Mouse (Mus musculus) forebrain, embryonic 15.5 days (tissue): ENCODE measurements at regions not wholly inside any gene's neighbourhood (a gene's known extent, or its start where the extent isn't known, plus 50 kb on each side); places are given as distances from the start of the nearest gene placed in this dataset.

ENCODE experiments used
- ATAC-seq: fragments of 200-750 bp; cut with Nextera tagmentation; replicated peaks from 2 replicates; pipeline ENCODE4 v1.8.0; 2017; ENCODE audit warnings: mild to moderate bottlenecking, moderate TSS enrichment, moderate library complexity
- H3K27ac ChIP-seq: fragments of 300-500 bp; sonication (generic); replicated peaks from 2 replicates; pipeline ENCODE4 v1.5.1; 2015; ENCODE audit warnings: mild to moderate bottlenecking, inconsistent platforms
- H3K27me3 ChIP-seq: fragments of 300-500 bp; sonication (generic); 2 replicates; pipeline ENCODE4 v1.6.1; 2015; ENCODE audit warnings: inconsistent platforms
- H3K36me3 ChIP-seq: fragments of 300-500 bp; sonication (generic); 2 replicates; pipeline ENCODE4 v1.6.1; 2015; ENCODE audit warnings: mild to moderate bottlenecking, inconsistent platforms
- H3K4me1 ChIP-seq: fragments of 300-500 bp; sonication (generic); 2 replicates; pipeline ENCODE4 v1.6.1; 2015; ENCODE audit warnings: inconsistent platforms
- H3K4me2 ChIP-seq: fragments of 300-500 bp; sonication (generic); replicated peaks from 2 replicates; pipeline ENCODE4 v1.6.1; 2015; ENCODE audit warnings: mild to moderate bottlenecking, inconsistent platforms
- H3K4me3 ChIP-seq: fragments of 300-500 bp; sonication (generic); 2 replicates; pipeline ENCODE4 v1.5.1; 2015; ENCODE audit warnings: mild to moderate bottlenecking, inconsistent platforms
- H3K9ac ChIP-seq: fragments of 300-500 bp; sonication (generic); replicated peaks from 2 replicates; pipeline ENCODE4 v1.6.1; 2015; ENCODE audit warnings: mild to moderate bottlenecking, inconsistent platforms
- H3K9me3 ChIP-seq: fragments of 300-500 bp; sonication (generic); 2 replicates; pipeline ENCODE4 v1.6.1; 2016; ENCODE audit warnings: inconsistent platforms
- WGBS: fragments of 180-500 bp; shearing (Covaris S2); methylation state at CpG from one replicate; pipeline ENCODE4 v1.1.7; 2015; ENCODE audit warnings: mixed read lengths; 5-methylcytosine and 5-hydroxymethylcytosine counted together

- whole genome bisulfite sequencing = 13% methylated on average over 9 of the region's 9 CpGs
- ATAC-seq = peak; percentile 54
Measured at GRCm38 (mm10) chr6:71012436-71012822, 56.1 kb downstream of the Foxi3 start.

GRCm38 (mm10) chr6:71012823-71013461, 56.6 kb downstream of the Foxi3 start:
- WGBS = 0% methylated on average over 38 of the region's 38 CpGs

More at GRCm38 (mm10) chr6:71012436-71012822, 56.1 kb downstream of the Foxi3 start:
- Histone ChIP-seq H3K9me3 (no peaks in the 10 kb centered on the region), H3K4me1 (peaks cover 2% of the 10 kb centered on the region; the same call in 1 of the 2 replicates), H3K4me3 (peak overlapping the region; percentile 64), H3K9ac (peak overlapping the region; percentile 78), H3K27ac (no peak overlapping the region; the same call in 1 of the 2 replicates), H3K27me3 (no peaks in the 10 kb centered on the region), H3K4me2 (peak overlapping the region; percentile 89), H3K36me3 (no peaks in the 10 kb centered on the region)

GRCm38 (mm10) chr6:71016388-71016787, 60.1 kb downstream of the Foxi3 start:
- no peak overlapping the region for H3K27ac ChIP-seq
- no peaks in the 10 kb centered on the region for H3K9me3 ChIP-seq
- WGBS = 3% methylated on average over 1 of the region's 1 CpGs
- no peak overlapping the region for H3K4me2 ChIP-seq
- no peaks in the 10 kb centered on the region for H3K27me3 ChIP-seq
- peaks cover 2% of the 10 kb centered on the region; the same call in 1 of the 2 replicates for H3K4me1 ChIP-seq
- no peak for ATAC-seq
- no peaks in the 10 kb centered on the region for H3K36me3 ChIP-seq
- no peak overlapping the region for H3K9ac ChIP-seq
- H3K4me3 ChIP-seq = no peak overlapping the region

More at GRCm38 (mm10) chr6:71012823-71013461, 56.6 kb downstream of the Foxi3 start:
- no peaks in the 10 kb centered on the region for H3K36me3 ChIP-seq
- no peaks in the 10 kb centered on the region for H3K27me3 ChIP-seq
- H3K4me3 ChIP-seq = peak overlapping the region; percentile 64
- peak overlapping the region; percentile 74 for H3K27ac ChIP-seq
- H3K4me2 ChIP-seq = peak overlapping the region; percentile 89
- H3K9me3 ChIP-seq = no peaks in the 10 kb centered on the region
- H3K4me1 ChIP-seq = peaks cover 2% of the 10 kb centered on the region; the same call in 1 of the 2 replicates
- peak; percentile 97 for ATAC-seq
- peak overlapping the region; percentile 78 for H3K9ac ChIP-seq

GRCm38 (mm10) chr6:71021353-71021752, 65.0 kb downstream of the Foxi3 start:
- H3K9ac ChIP-seq = no peak overlapping the region

GRCm38 (mm10) chr6:71025472-71025871, 69.1 kb downstream of the Foxi3 start:
- Histone ChIP-seq H3K4me1 (no peaks in the 10 kb centered on the region), H3K4me2 (no peak overlapping the region), H3K9me3 (no peaks in the 10 kb centered on the region), H3K36me3 (no peaks in the 10 kb centered on the region), H3K9ac (no peak overlapping the region), H3K27ac (no peak overlapping the region), H3K4me3 (no peak overlapping the region), H3K27me3 (no peaks in the 10 kb centered on the region)
- ATAC-seq = no peak
- 86% methylated on average over 4 of the region's 4 CpGs for WGBS

More at GRCm38 (mm10) chr6:71021353-71021752, 65.0 kb downstream of the Foxi3 start:
- no peaks in the 10 kb centered on the region for H3K4me1 ChIP-seq
- H3K4me2 ChIP-seq = no peak overlapping the region
- WGBS = 17% methylated on average over 9 of the region's 9 CpGs
- no peaks in the 10 kb centered on the region for H3K36me3 ChIP-seq
- no peak overlapping the region for H3K4me3 ChIP-seq
- H3K9me3 ChIP-seq = no peaks in the 10 kb centered on the region
- H3K27ac ChIP-seq = no peak overlapping the region
- ATAC-seq = no peak
- H3K27me3 ChIP-seq = no peaks in the 10 kb centered on the region

GRCm38 (mm10) chr6:71029663-71030062, 73.3 kb downstream of the Foxi3 start:
- no peak overlapping the region for H3K9ac ChIP-seq
- no peaks in the 10 kb centered on the region for H3K27me3 ChIP-seq
- no peak overlapping the region for H3K4me3 ChIP-seq
- 84% methylated on average over 6 of the region's 6 CpGs for WGBS
- H3K9me3 ChIP-seq = no peaks in the 10 kb centered on the region
- no peaks in the 10 kb centered on the region for H3K4me1 ChIP-seq
- no peaks in the 10 kb centered on the region for H3K36me3 ChIP-seq
- H3K4me2 ChIP-seq = no peak overlapping the region
- no peak overlapping the region for H3K27ac ChIP-seq
- no peak for ATAC-seq

GRCm38 (mm10) chr6:71030541-71030940, 74.2 kb downstream of the Foxi3 start:
- Histone ChIP-seq H3K4me1 (no peaks in the 10 kb centered on the region), H3K36me3 (no peaks in the 10 kb centered on the region), H3K9ac (no peak overlapping the region), H3K27ac (no peak overlapping the region), H3K4me2 (no peak overlapping the region), H3K4me3 (no peak overlapping the region), H3K27me3 (no peaks in the 10 kb centered on the region), H3K9me3 (no peaks in the 10 kb centered on the region)
- no peak for ATAC-seq
- 85% methylated on average over 5 of the region's 5 CpGs for WGBS

GRCm38 (mm10) chr6:71044241-71044640, 87.9 kb downstream of the Foxi3 start:
- no peak for ATAC-seq
- 76% methylated on average over 3 of the region's 3 CpGs for WGBS
- Histone ChIP-seq H3K9me3 (no peaks in the 10 kb centered on the region), H3K4me3 (no peak overlapping the region), H3K4me1 (peaks cover 8% of the 10 kb centered on the region), H3K9ac (no peak overlapping the region), H3K27ac (no peak overlapping the region), H3K36me3 (no peaks in the 10 kb centered on the region), H3K27me3 (no peaks in the 10 kb centered on the region), H3K4me2 (no peak overlapping the region)

- Histone ChIP-seq H3K9ac (no peak overlapping the region), H3K4me2 (no peak overlapping the region), H3K27ac (no peak overlapping the region), H3K4me1 (peaks cover 8% of the 10 kb centered on the region), H3K9me3 (no peaks in the 10 kb centered on the region), H3K27me3 (no peaks in the 10 kb centered on the region), H3K36me3 (no peaks in the 10 kb centered on the region), H3K4me3 (no peak overlapping the region)
- WGBS = 88% methylated on average over 4 of the region's 4 CpGs
- no peak for ATAC-seq
Measured at GRCm38 (mm10) chr6:71045261-71045660, 88.9 kb downstream of the Foxi3 start.

- WGBS = 3% methylated on average over 38 of the region's 38 CpGs
- H3K27ac ChIP-seq = no peak overlapping the region
Measured at GRCm38 (mm10) chr6:71048199-71049094, 92.1 kb downstream of the Foxi3 start.

GRCm38 (mm10) chr6:71050248-71050647, 93.9 kb downstream of the Foxi3 start:
- peaks cover 8% of the 10 kb centered on the region for H3K4me1 ChIP-seq
- H3K9me3 ChIP-seq = no peaks in the 10 kb centered on the region
- H3K4me3 ChIP-seq = no peak overlapping the region
- no peak overlapping the region for H3K4me2 ChIP-seq
- no peak overlapping the region for H3K9ac ChIP-seq
- no peaks in the 10 kb centered on the region for H3K36me3 ChIP-seq
- ATAC-seq = no peak
- H3K27me3 ChIP-seq = no peaks in the 10 kb centered on the region
- no peak overlapping the region for H3K27ac ChIP-seq
- WGBS = 36% methylated on average over 5 of the region's 5 CpGs

More at GRCm38 (mm10) chr6:71048199-71049094, 92.1 kb downstream of the Foxi3 start:
- Histone ChIP-seq H3K4me1 (peaks cover 8% of the 10 kb centered on the region), H3K9me3 (no peaks in the 10 kb centered on the region), H3K4me3 (peak overlapping the region; percentile 45), H3K4me2 (peak overlapping the region; percentile 85), H3K27me3 (no peaks in the 10 kb centered on the region), H3K36me3 (no peaks in the 10 kb centered on the region), H3K9ac (peak overlapping the region; percentile 39)
- peak; percentile 63; the same call in 1 of the 2 replicates for ATAC-seq

- H3K27ac ChIP-seq = no peak overlapping the region
- no peak overlapping the region for H3K9ac ChIP-seq
- H3K9me3 ChIP-seq = no peaks in the 10 kb centered on the region
- no peak overlapping the region for H3K4me2 ChIP-seq
- H3K36me3 ChIP-seq = no peaks in the 10 kb centered on the region
- no peak overlapping the region for H3K4me3 ChIP-seq
- 11% methylated on average over 14 of the region's 14 CpGs for WGBS
- no peak for ATAC-seq
- no peaks in the 10 kb centered on the region for H3K27me3 ChIP-seq
- peaks cover 8% of the 10 kb centered on the region for H3K4me1 ChIP-seq
Measured at GRCm38 (mm10) chr6:71050754-71051213, 93.5 kb downstream of the Thnsl2 start.
